Mouse (Mus musculus): ENCODE results near the gene Traip.

Gene Traip

GRCm38 (mm10) chr9:107964681-107965080, 14.7 kb downstream of the Traip start:
- in situ Hi-C loops (cut with MboI; ENCODE audit: unreplicated experiment in 2 of 2), result loop anchor here (5.0 kb wide), 2 partner anchors 33 to 93 kb away; partner anchors contain the start of gene Gm20662 (in 2 of the 2)

- in situ Hi-C loops (cut with MboI; ENCODE audit: unreplicated experiment in 2 of 2), result no loop called here
These were observed 16.7 kb downstream of the Traip start for GRCm38 (mm10) chr9:107966676-107967075.

GRCm38 (mm10) chr9:107967437-107967836, 17.5 kb downstream of the Traip start:
- in situ Hi-C loops (cut with MboI; ENCODE audit: unreplicated experiment in 2 of 2), result no loop called here

GRCm38 (mm10) chr9:107968531-107968930, 18.6 kb downstream of the Traip start:
- in situ Hi-C loops (cut with MboI; ENCODE audit: unreplicated experiment in 2 of 2), result no loop called here

GRCm38 (mm10) chr9:107970311-107970710, 20.4 kb downstream of the Traip start:
- in situ Hi-C loops (cut with MboI; ENCODE audit: unreplicated experiment in 2 of 2), result no loop called here

GRCm38 (mm10) chr9:107971690-107972541, 22.0 kb downstream of the Traip start:
- in situ Hi-C loops (cut with MboI; ENCODE audit: unreplicated experiment in 2 of 2), result no loop called here

- in situ Hi-C loops (cut with MboI; ENCODE audit: unreplicated experiment in 2 of 2), result no loop called here
These were observed 24.7 kb downstream of the Traip start for GRCm38 (mm10) chr9:107974491-107975171.

- in situ Hi-C loops (cut with MboI; ENCODE audit: unreplicated experiment in 2 of 2), result no loop called here
These were observed 25.8 kb downstream of the Traip start, which contains the start of gene Uba7 for GRCm38 (mm10) chr9:107975399-107976386. TSS of gene Uba7 (plus strand) at chr9:107975505.

- in situ Hi-C loops (cut with MboI; ENCODE audit: unreplicated experiment in 2 of 2), result no loop called here
These were observed 28.9 kb downstream of the Traip start for GRCm38 (mm10) chr9:107978815-107979214.

GRCm38 (mm10) chr9:107981684-107982605, 32.0 kb downstream of the Traip start:
- in situ Hi-C loops (cut with MboI; ENCODE audit: unreplicated experiment in 2 of 2), result no loop called here

- in situ Hi-C loops (cut with MboI; ENCODE audit: unreplicated experiment in 2 of 2), result no loop called here
These were observed 32.9 kb downstream of the Traip start, which contains the start of gene Gm20661 for GRCm38 (mm10) chr9:107982681-107983346. TSS of gene Gm20661 (plus strand) at chr9:107983058.

GRCm38 (mm10) chr9:107983421-107983890, 33.5 kb downstream of the Traip start:
- in situ Hi-C loops (cut with MboI; ENCODE audit: unreplicated experiment in 2 of 2), result no loop called here

GRCm38 (mm10) chr9:107984052-107984753, 34.3 kb downstream of the Traip start:
- in situ Hi-C loops (cut with MboI; ENCODE audit: unreplicated experiment in 2 of 2), result no loop called here

GRCm38 (mm10) chr9:107984754-107985055, 34.8 kb downstream of the Traip start:
- in situ Hi-C loops (cut with MboI; ENCODE audit: unreplicated experiment in 2 of 2), result no loop called here

- in situ Hi-C loops (cut with MboI; ENCODE audit: unreplicated experiment in 2 of 2), result no loop called here
These were observed 35.5 kb downstream of the Traip start, which contains the start of gene Inka1 for GRCm38 (mm10) chr9:107985131-107986119. TSS of gene Inka1 (minus strand) at chr9:107985879.

GRCm38 (mm10) chr9:107986376-107986775, 36.4 kb downstream of the Traip start:
- in situ Hi-C loops (cut with MboI; ENCODE audit: unreplicated experiment in 2 of 2), result no loop called here

GRCm38 (mm10) chr9:107987950-107988349, 38.0 kb downstream of the Traip start:
- in situ Hi-C loops (cut with MboI; ENCODE audit: unreplicated experiment in 2 of 2), result no loop called here

All from v-Abl transformed pro-B cells (cell line).